Mouse (Mus musculus) bone marrow, adult 2 months (tissue): Measurements from ENCODE around the gene Stag3.

ENCODE experiments used
- CTCF ChIP-seq: fragments of 200-500 bp; IDR thresholded peaks from 2 replicates; pipeline ENCODE4 v1.5.1; 2011; ENCODE audit warnings: low read length, control low read depth; ENCODE audit not compliant: control insufficient read depth, insufficient read depth
- POLR2A ChIP-seq: fragments of 200-500 bp; IDR thresholded peaks from 2 replicates; pipeline ENCODE4 v1.6.1; 2011; ENCODE audit warnings: low read depth, mild to moderate bottlenecking, control low read depth, low read length, borderline replicate concordance; ENCODE audit not compliant: control insufficient read depth

GRCm38 (mm10) chr5:138258993-138259392 is 21.0 kb upstream of the Stag3 start:
- no peak for TF ChIP-seq CTCF
- TF ChIP-seq POLR2A = no peak
